Mouse (Mus musculus) C2C12 (cell line): ENCODE measurements at regions not wholly inside any gene's neighbourhood (a gene's known extent, or its start where the extent isn't known, plus 50 kb on each side); places are given as distances from the start of the nearest gene placed in this dataset.

ENCODE experiments used
- CTCF ChIP-seq: IDR thresholded peaks from one replicate; pipeline ENCODE4 v1.5.1; 2011; ENCODE audit not compliant: control insufficient read depth, insufficient read depth, insufficient read length
- MAX ChIP-seq: IDR thresholded peaks from one replicate; pipeline ENCODE4 v1.6.1; 2011; ENCODE audit warnings: mild to moderate bottlenecking, control low read depth
- MYOG ChIP-seq: IDR thresholded peaks from one replicate; pipeline ENCODE4 v1.6.1; 2011; ENCODE audit not compliant: control insufficient read depth, insufficient read length; ENCODE audit errors: extremely low read depth
- USF1 ChIP-seq: IDR thresholded peaks from one replicate; pipeline ENCODE4 v1.6.1; 2011; ENCODE audit warnings: low read depth, mild to moderate bottlenecking, control low read depth, moderate library complexity

- TF ChIP-seq CTCF, result no peak
- no peak for TF ChIP-seq MYOG
- no peak for TF ChIP-seq MAX
- no peak for TF ChIP-seq USF1
These were observed 464.2 kb upstream of the Smarca2 start for GRCm38 (mm10) chr19:26140647-26141046.
